Comparison of ENCODE assay signal across 8 mouse cellular contexts in genomic region chr1:189729141-189729815, GRCm38 (mm10). TPM values are rescaled to one million over a fixed set of nuclear protein-coding genes. Genes with fewer than 3 reads are reported as not detected.
DNase-seq lines count a peak whose midpoint lies in the region; ATAC-seq and TF ChIP-seq lines count a peak whose summit lies in the region.

No protein-coding gene starts in this region.

- H3K4me1 ChIP-seq in kidney, embryonic 15.5 days = peaks cover 64% of the 10 kb centered on the region
- H3K4me1 ChIP-seq in hindbrain, embryonic 15.5 days (replicated peaks) = peaks cover 22% of the 10 kb centered on the region
- H3K4me1 ChIP-seq in midbrain, postnatal 0 days (ENCODE audit: insufficient read depth, low read length) = no peaks in the 10 kb centered on the region

- H3K4me3 ChIP-seq in kidney, embryonic 15.5 days (replicated peaks) = peak overlapping the region; percentile 96
- H3K4me3 ChIP-seq in hindbrain, embryonic 15.5 days = peak overlapping the region; percentile 56
- peak overlapping the region; percentile 62; the same call in 1 of the 2 replicates for H3K4me3 ChIP-seq in midbrain, postnatal 0 days (ENCODE audit: low read depth, low read length)

- H3K4me2 ChIP-seq in kidney, embryonic 15.5 days = peak overlapping the region; percentile 80
- peak overlapping the region; percentile 96 for H3K4me2 ChIP-seq in hindbrain, embryonic 15.5 days
- peak overlapping the region; percentile 98 for H3K4me2 ChIP-seq in midbrain, postnatal 0 days (ENCODE audit: low read depth, low read length, poor library complexity, severe bottlenecking)

- ATAC-seq in kidney, embryonic 15.5 days (replicated peaks; ENCODE audit: low FRiP score) = no peak
- ATAC-seq in hindbrain, embryonic 15.5 days (ENCODE audit: low FRiP score, low read depth) = no peak
- ATAC-seq in midbrain, postnatal 0 days (ENCODE audit: low FRiP score) = no peak

- H3K9me3 ChIP-seq in kidney, embryonic 15.5 days (replicated peaks) = no peaks in the 10 kb centered on the region
- H3K9me3 ChIP-seq in hindbrain, embryonic 15.5 days = no peaks in the 10 kb centered on the region
- H3K9me3 ChIP-seq in midbrain, postnatal 0 days (ENCODE audit: low read length) = no peaks in the 10 kb centered on the region

- H3K27me3 ChIP-seq in kidney, embryonic 15.5 days = no peaks in the 10 kb centered on the region
- H3K27me3 ChIP-seq in hindbrain, embryonic 15.5 days = peaks cover 39% of the 10 kb centered on the region
- peaks cover 41% of the 10 kb centered on the region for H3K27me3 ChIP-seq in midbrain, postnatal 0 days (ENCODE audit: insufficient read depth, low read length)

- peak overlapping the region; percentile 99 for H3K27ac ChIP-seq in kidney, embryonic 15.5 days
- no peak overlapping the region for H3K27ac ChIP-seq in hindbrain, embryonic 15.5 days (replicated peaks)
- no peak overlapping the region for H3K27ac ChIP-seq in midbrain, postnatal 0 days (ENCODE audit: low read depth, low read length)

- 3% methylated on average over 17 of the region's 17 CpGs for WGBS in kidney, embryonic 15.5 days
- 10% methylated on average over 17 of the region's 17 CpGs for WGBS in hindbrain, embryonic 15.5 days
- WGBS in midbrain, postnatal 0 days = 19% methylated on average over 17 of the region's 17 CpGs

- H3K9ac ChIP-seq in kidney, embryonic 15.5 days = peak overlapping the region; percentile 95
- no peak overlapping the region for H3K9ac ChIP-seq in hindbrain, embryonic 15.5 days
- H3K9ac ChIP-seq in midbrain, postnatal 0 days (replicated peaks; ENCODE audit: low read length, poor library complexity, severe bottlenecking) = no peak overlapping the region

- no peak for TF ChIP-seq CTCF in midbrain, postnatal 0 days (IDR thresholded peaks at IDR 0.05)

- DNase-seq in kidney, postnatal 25 days = no peak
- peak; percentile 32 for DNase-seq in ZHBTc4 (ENCODE audit: low read depth, low spot score)
- DNase-seq in midbrain, postnatal 0 days (ENCODE audit: low spot score) = no peak
- DNase-seq in testis, postnatal 10 days (ENCODE audit: low spot score) = no peak
- DNase-seq in c-Kit-positive CD71-positive TER-119-positive erythroid progenitor cells, embryonic 14.5 days (ENCODE audit: low spot score) = no peak
- no peak for DNase-seq in thymus, postnatal 14 days

- no peaks in the 10 kb centered on the region for H3K36me3 ChIP-seq in kidney, embryonic 15.5 days
- no peaks in the 10 kb centered on the region for H3K36me3 ChIP-seq in hindbrain, embryonic 15.5 days
- no peaks in the 10 kb centered on the region for H3K36me3 ChIP-seq in midbrain, postnatal 0 days (ENCODE audit: insufficient read depth, low read length)

RNA-seq across cellular contexts. Expression of gene Ptpn14, which starts 1.2 kb away (rescaled TPM):
- polyA plus RNA-seq in kidney, embryonic 15.5 days (2015; fragmentation: Nextera tagmentation; extraction: Ambion mirVana) = 17.1 and 17.3 TPM in 2 replicates
- 1.5 and 1.8 TPM in 2 replicates for polyA plus RNA-seq in hindbrain, embryonic 15.5 days (2015; fragmentation: Nextera tagmentation; extraction: Ambion mirVana)
- total RNA-seq in midbrain, postnatal 0 days (2014; rRNA removed) = 5.1 and 6.5 TPM in 2 replicates
- 1.1 and 1.2 TPM in 2 replicates for polyA plus RNA-seq in midbrain, postnatal 0 days (2015; fragmentation: Nextera tagmentation; extraction: Ambion mirVana)

RNA-seq across cellular contexts. Expression of gene Cenpf, which starts 41.4 kb away (rescaled TPM):
- 80.6 and 92.5 TPM in 2 replicates for polyA plus RNA-seq in kidney, embryonic 15.5 days (2015; fragmentation: Nextera tagmentation; extraction: Ambion mirVana)
- polyA plus RNA-seq in hindbrain, embryonic 15.5 days (2015; fragmentation: Nextera tagmentation; extraction: Ambion mirVana) = 21.0 and 25.3 TPM in 2 replicates
- 1.8 and 3.0 TPM in 2 replicates for total RNA-seq in midbrain, postnatal 0 days (2014; rRNA removed)
- polyA plus RNA-seq in midbrain, postnatal 0 days (2015; fragmentation: Nextera tagmentation; extraction: Ambion mirVana) = 4.3 and 6.8 TPM in 2 replicates
